Mouse (Mus musculus): ENCODE measurements around the gene Tmem178b. TPM values are rescaled to one million over a fixed set of nuclear protein-coding genes. Genes with fewer than 3 reads are reported as not detected.

The Tmem178b gene
- polyA plus RNA-seq, 1 experiment from 2014 or later = 0.48 TPM

GRCm38 (mm10) chr6:40032901-40033300 is 159.8 kb downstream of the Tmem178b start:
- no peaks in the 10 kb centered on the region for H3K4me1 ChIP-seq
- H3K4me3 ChIP-seq (replicated peaks) = no peak overlapping the region
- H3K9me3 ChIP-seq (replicated peaks) = no peaks in the 10 kb centered on the region
- ATAC-seq (replicated peaks; ENCODE audit: low FRiP score) = no peak
- no peak overlapping the region for H3K9ac ChIP-seq
- H3K27me3 ChIP-seq = no peaks in the 10 kb centered on the region
- no peak overlapping the region for H3K27ac ChIP-seq
- no peaks in the 10 kb centered on the region for H3K36me3 ChIP-seq
- H3K4me2 ChIP-seq = no peak overlapping the region

- H3K4me3 ChIP-seq (replicated peaks) = no peak overlapping the region
- no peak overlapping the region for H3K4me2 ChIP-seq
Observed at GRCm38 (mm10) chr6:40033935-40034334, 160.9 kb downstream of the Tmem178b start.

GRCm38 (mm10) chr6:40048969-40049908 is 176.2 kb downstream of the Tmem178b start:
- no peaks in the 10 kb centered on the region for H3K36me3 ChIP-seq
- H3K4me3 ChIP-seq (replicated peaks) = no peak overlapping the region
- H3K9me3 ChIP-seq (replicated peaks) = no peaks in the 10 kb centered on the region
- no peak overlapping the region for H3K4me2 ChIP-seq
- H3K4me1 ChIP-seq = no peaks in the 10 kb centered on the region
- ATAC-seq (replicated peaks; ENCODE audit: low FRiP score) = no peak
- no peaks in the 10 kb centered on the region for H3K27me3 ChIP-seq
- WGBS = 44% methylated on average over 11 of the region's 11 CpGs
- no peak overlapping the region for H3K9ac ChIP-seq
- no peak overlapping the region for H3K27ac ChIP-seq

More at GRCm38 (mm10) chr6:40033935-40034334, 160.9 kb downstream of the Tmem178b start:
- no peaks in the 10 kb centered on the region for H3K4me1 ChIP-seq
- H3K9ac ChIP-seq = no peak overlapping the region
- ATAC-seq (replicated peaks; ENCODE audit: low FRiP score) = no peak
- no peak overlapping the region for H3K27ac ChIP-seq
- H3K36me3 ChIP-seq = no peaks in the 10 kb centered on the region
- H3K27me3 ChIP-seq = no peaks in the 10 kb centered on the region
- no peaks in the 10 kb centered on the region for H3K9me3 ChIP-seq (replicated peaks)
- WGBS = 90% methylated on average over 3 of the region's 3 CpGs

- no peak for ATAC-seq (replicated peaks; ENCODE audit: low FRiP score)
- H3K27me3 ChIP-seq = no peaks in the 10 kb centered on the region
- no peak overlapping the region for H3K27ac ChIP-seq
- no peak overlapping the region for H3K9ac ChIP-seq
- H3K4me3 ChIP-seq (replicated peaks) = no peak overlapping the region
- no peaks in the 10 kb centered on the region for H3K4me1 ChIP-seq
- no peaks in the 10 kb centered on the region for H3K9me3 ChIP-seq (replicated peaks)
- H3K4me2 ChIP-seq = no peak overlapping the region
- WGBS = 88% methylated on average over 6 of the region's 6 CpGs
- H3K36me3 ChIP-seq = no peaks in the 10 kb centered on the region
Observed at GRCm38 (mm10) chr6:40049909-40050484, 176.9 kb downstream of the Tmem178b start.

- no peak for ATAC-seq (replicated peaks; ENCODE audit: low FRiP score)
- Histone ChIP-seq H3K4me3 (replicated peaks) (no peak overlapping the region), H3K27me3 (no peaks in the 10 kb centered on the region), H3K36me3 (no peaks in the 10 kb centered on the region), H3K27ac (no peak overlapping the region), H3K9me3 (replicated peaks) (no peaks in the 10 kb centered on the region), H3K9ac (no peak overlapping the region), H3K4me1 (no peaks in the 10 kb centered on the region), H3K4me2 (no peak overlapping the region)
- 84% methylated on average over 2 of the region's 2 CpGs for WGBS
Observed at GRCm38 (mm10) chr6:40051698-40052097, 178.6 kb downstream of the Tmem178b start.

- H3K9ac ChIP-seq = no peak overlapping the region
- no peaks in the 10 kb centered on the region for H3K27me3 ChIP-seq
- no peak overlapping the region for H3K4me2 ChIP-seq
- H3K36me3 ChIP-seq = no peaks in the 10 kb centered on the region
- 83% methylated on average over 1 of the region's 1 CpGs for WGBS
- H3K4me1 ChIP-seq = no peaks in the 10 kb centered on the region
- no peak for ATAC-seq (replicated peaks; ENCODE audit: low FRiP score)
- H3K9me3 ChIP-seq (replicated peaks) = no peaks in the 10 kb centered on the region
- H3K27ac ChIP-seq = no peak overlapping the region
- no peak overlapping the region for H3K4me3 ChIP-seq (replicated peaks)
Observed at GRCm38 (mm10) chr6:40052593-40052992, 179.5 kb downstream of the Tmem178b start.

GRCm38 (mm10) chr6:40059466-40059865 is 186.4 kb downstream of the Tmem178b start:
- H3K36me3 ChIP-seq = no peaks in the 10 kb centered on the region
- H3K4me2 ChIP-seq = no peak overlapping the region
- H3K4me1 ChIP-seq = 0 out of 2 replicates have a peak, but pooled peaks cover 5% of the 10 kb centered on the region
- 0 out of 2 replicates have a peak, but pooled peaks have one; percentile 12 for ATAC-seq (replicated peaks; ENCODE audit: low FRiP score)
- WGBS = 42% methylated on average over 3 of the region's 3 CpGs
- no peak overlapping the region for H3K4me3 ChIP-seq (replicated peaks)
- H3K9ac ChIP-seq = no peak overlapping the region
- no peaks in the 10 kb centered on the region for H3K9me3 ChIP-seq (replicated peaks)
- H3K27ac ChIP-seq = no peak overlapping the region
- H3K27me3 ChIP-seq = no peaks in the 10 kb centered on the region

- H3K36me3 ChIP-seq = no peaks in the 10 kb centered on the region
- H3K9me3 ChIP-seq (replicated peaks) = no peaks in the 10 kb centered on the region
- H3K27ac ChIP-seq = no peak overlapping the region
- 67% methylated on average over 5 of the region's 5 CpGs for WGBS
- no peak overlapping the region for H3K4me3 ChIP-seq (replicated peaks)
- H3K9ac ChIP-seq = no peak overlapping the region
- 0 out of 2 replicates have a peak, but pooled peaks cover 5% of the 10 kb centered on the region for H3K4me1 ChIP-seq
- H3K4me2 ChIP-seq = no peak overlapping the region
- ATAC-seq (replicated peaks; ENCODE audit: low FRiP score) = no peak
- H3K27me3 ChIP-seq = no peaks in the 10 kb centered on the region
Observed at GRCm38 (mm10) chr6:40061327-40062189, 188.5 kb downstream of the Tmem178b start.

- Histone ChIP-seq H3K4me2 (no peak overlapping the region), H3K27me3 (no peaks in the 10 kb centered on the region), H3K9me3 (replicated peaks) (no peaks in the 10 kb centered on the region), H3K36me3 (no peaks in the 10 kb centered on the region), H3K4me3 (replicated peaks) (no peak overlapping the region), H3K9ac (no peak overlapping the region), H3K27ac (no peak overlapping the region), H3K4me1 (0 out of 2 replicates have a peak, but pooled peaks cover 5% of the 10 kb centered on the region)
- ATAC-seq (replicated peaks; ENCODE audit: low FRiP score) = no peak
- WGBS = 88% methylated on average over 7 of the region's 7 CpGs
Observed at GRCm38 (mm10) chr6:40062190-40062501, 189.1 kb downstream of the Tmem178b start.

GRCm38 (mm10) chr6:40063438-40063837 is 190.4 kb downstream of the Tmem178b start:
- H3K4me2 ChIP-seq = no peak overlapping the region
- no peaks in the 10 kb centered on the region for H3K27me3 ChIP-seq
- no peak overlapping the region for H3K4me3 ChIP-seq (replicated peaks)
- no peaks in the 10 kb centered on the region for H3K9me3 ChIP-seq (replicated peaks)
- no peak overlapping the region for H3K27ac ChIP-seq
- H3K4me1 ChIP-seq = 0 out of 2 replicates have a peak, but pooled peaks cover 5% of the 10 kb centered on the region
- no peak for ATAC-seq (replicated peaks; ENCODE audit: low FRiP score)
- H3K9ac ChIP-seq = no peak overlapping the region
- no peaks in the 10 kb centered on the region for H3K36me3 ChIP-seq
- WGBS = 72% methylated on average over 1 of the region's 1 CpGs

GRCm38 (mm10) chr6:40063899-40064298 is 190.8 kb downstream of the Tmem178b start:
- H3K36me3 ChIP-seq = no peaks in the 10 kb centered on the region
- 0 out of 2 replicates have a peak, but pooled peaks cover 5% of the 10 kb centered on the region for H3K4me1 ChIP-seq
- no peak overlapping the region for H3K4me3 ChIP-seq (replicated peaks)
- H3K9me3 ChIP-seq (replicated peaks) = no peaks in the 10 kb centered on the region
- WGBS = 63% methylated on average over 1 of the region's 1 CpGs
- H3K27me3 ChIP-seq = no peaks in the 10 kb centered on the region
- no peak overlapping the region for H3K27ac ChIP-seq
- no peak overlapping the region for H3K4me2 ChIP-seq
- ATAC-seq (replicated peaks; ENCODE audit: low FRiP score) = no peak
- H3K9ac ChIP-seq = no peak overlapping the region

- H3K4me1 ChIP-seq = 0 out of 2 replicates have a peak, but pooled peaks cover 3% of the 10 kb centered on the region
- no peak for ATAC-seq (replicated peaks; ENCODE audit: low FRiP score)
- WGBS = 84% methylated on average over 2 of the region's 2 CpGs
- no peak overlapping the region for H3K4me3 ChIP-seq (replicated peaks)
- no peaks in the 10 kb centered on the region for H3K27me3 ChIP-seq
- no peak overlapping the region for H3K27ac ChIP-seq
- no peaks in the 10 kb centered on the region for H3K9me3 ChIP-seq (replicated peaks)
- no peak overlapping the region for H3K4me2 ChIP-seq
- no peak overlapping the region for H3K9ac ChIP-seq
- H3K36me3 ChIP-seq = no peaks in the 10 kb centered on the region
Observed at GRCm38 (mm10) chr6:40064342-40064741, 191.3 kb downstream of the Tmem178b start.
